Mouse (Mus musculus) spleen, postnatal 36 days (tissue): ENCODE results near the gene Mon2.
A peak's percentile ranks its signal among the peaks of the same experiment; 100 is the strongest.

ENCODE experiments used
- DNase-seq, 2 experiments: peaks; one replicate each; pipeline ENCODE4 v3.0.0; 2022; ENCODE audit warnings: low spot score in 2 of 2, mixed read lengths in 1 of 2

Gene Mon2

GRCm38 (mm10) chr10:123076245-123077023, at the start of gene Mon2:
Gene Mon2, minus strand, starts transcription at chr10:123076505.
- peak; percentile 97 to 98 for DNase-seq

GRCm38 (mm10) chr10:123120666-123121392, 44.5 kb upstream of the Mon2 start:
- DNase-seq, result no peak

DNA sequence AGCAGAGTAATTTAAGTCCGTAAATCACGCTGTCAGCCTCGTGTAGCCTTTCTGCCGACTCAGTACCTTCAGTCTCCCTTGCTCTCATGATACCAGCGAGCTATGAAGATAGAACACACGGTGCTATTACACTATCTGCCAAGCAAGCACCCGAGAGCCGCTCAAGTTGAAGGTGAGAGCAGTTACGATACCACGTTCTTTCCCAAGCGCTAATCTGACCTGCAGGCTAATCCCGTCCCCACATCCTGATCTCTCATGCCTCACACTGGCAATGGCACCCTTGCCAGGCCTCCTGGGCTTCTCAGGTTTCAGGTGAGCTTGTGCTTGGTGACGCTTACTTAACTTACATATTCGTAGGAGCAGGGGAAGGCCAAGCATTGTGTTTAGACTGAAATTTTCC, 40.6 kb upstream of the Mon2 start:
- no peak for DNase-seq

- no peak for DNase-seq
These were observed 37.2 kb upstream of the Mon2 start for GRCm38 (mm10) chr10:123113466-123113865.

- no peak for DNase-seq
These were observed 36.5 kb upstream of the Mon2 start for GRCm38 (mm10) chr10:123112787-123113168.

GRCm38 (mm10) chr10:123112056-123112786, 35.9 kb upstream of the Mon2 start:
- no peak for DNase-seq

GRCm38 (mm10) chr10:123110548-123110947, 34.2 kb upstream of the Mon2 start:
- no peak for DNase-seq

DNA sequence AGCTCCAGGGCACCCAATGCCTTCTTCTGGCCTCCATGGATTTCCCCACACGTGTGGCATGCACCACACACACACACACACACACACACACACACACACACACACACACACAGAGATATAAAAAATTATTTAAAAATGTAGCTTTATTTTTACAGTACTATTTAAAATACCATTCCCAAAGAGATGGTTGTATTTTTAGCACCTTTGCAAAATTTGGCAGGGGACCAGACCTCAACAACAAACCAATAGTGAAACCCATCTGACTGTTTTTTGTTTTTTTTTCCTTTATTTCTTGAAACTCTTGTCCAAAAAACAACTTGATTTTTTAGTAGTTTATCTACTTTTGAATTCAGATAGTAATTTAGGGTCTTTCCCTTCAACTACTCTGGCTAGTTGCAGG, 32.2 kb upstream of the Mon2 start:
- no peak for DNase-seq

- no peak for DNase-seq
These were observed 31.8 kb upstream of the Mon2 start for GRCm38 (mm10) chr10:123108121-123108520.

DNA sequence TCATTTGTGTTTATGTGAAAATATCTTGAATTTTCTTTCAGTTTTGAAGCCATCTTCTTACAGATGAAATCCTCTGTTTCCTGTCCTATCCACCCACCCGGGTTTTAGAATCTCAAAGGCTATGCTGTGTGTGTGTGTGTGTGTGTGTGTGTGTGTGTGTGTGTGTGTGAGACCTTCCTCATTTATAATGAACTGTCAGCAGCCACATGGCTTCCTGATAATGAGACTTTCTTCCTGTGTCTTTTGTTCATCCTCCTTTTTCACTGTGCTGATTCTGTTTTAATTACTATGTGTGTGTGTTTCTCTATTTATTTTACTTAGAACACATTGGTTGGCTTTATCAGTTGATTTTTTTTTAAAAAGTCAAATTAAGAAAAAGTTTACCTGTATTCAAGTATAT, 25.0 kb upstream of the Mon2 start:
- DNase-seq, result no peak

DNA sequence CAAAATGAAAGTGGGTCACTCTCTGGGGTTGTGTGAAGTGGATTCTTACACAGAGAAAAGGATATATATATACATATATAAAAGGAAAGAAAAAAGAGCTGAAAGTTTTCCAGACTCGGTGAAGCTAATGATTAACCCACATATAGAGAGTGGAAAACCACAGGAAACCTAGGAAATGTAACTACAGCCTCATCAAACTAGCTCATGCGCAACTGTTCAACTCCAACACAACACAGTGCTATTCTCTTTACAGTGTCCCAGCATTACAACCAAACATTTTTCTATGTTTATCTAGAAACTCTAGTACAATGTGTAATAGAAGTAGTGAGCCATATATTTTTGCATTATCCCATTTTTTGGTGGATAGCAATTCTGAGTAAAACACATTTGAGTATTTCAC, 24.3 kb upstream of the Mon2 start:
- no peak for DNase-seq

GRCm38 (mm10) chr10:123094504-123094903, 18.2 kb upstream of the Mon2 start:
- DNase-seq, result no peak

GRCm38 (mm10) chr10:123092577-123092976, 16.3 kb upstream of the Mon2 start:
- no peak for DNase-seq

DNA sequence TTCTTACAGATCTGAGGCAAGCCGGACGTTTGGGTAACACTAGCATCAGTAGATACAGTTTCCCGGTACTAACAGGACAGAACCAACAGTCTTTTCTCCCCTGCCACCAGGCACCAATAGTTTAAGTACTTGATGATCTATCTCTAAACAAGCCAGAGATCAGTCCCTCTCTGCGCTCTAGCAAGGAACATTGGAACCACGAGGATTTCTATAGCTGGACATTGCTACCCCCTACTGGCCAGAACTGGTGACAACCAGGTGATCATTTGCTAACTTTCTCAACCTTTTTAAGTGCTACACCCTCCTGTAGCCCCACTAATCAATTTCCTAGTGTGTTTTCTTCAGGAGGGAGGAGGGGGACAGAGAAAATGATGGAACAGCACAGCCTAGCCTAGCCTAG, 15.4 kb upstream of the Mon2 start:
- peak; percentile 14 to 17 for DNase-seq

GRCm38 (mm10) chr10:123089425-123089930, 13.2 kb upstream of the Mon2 start:
- no peak for DNase-seq

DNA sequence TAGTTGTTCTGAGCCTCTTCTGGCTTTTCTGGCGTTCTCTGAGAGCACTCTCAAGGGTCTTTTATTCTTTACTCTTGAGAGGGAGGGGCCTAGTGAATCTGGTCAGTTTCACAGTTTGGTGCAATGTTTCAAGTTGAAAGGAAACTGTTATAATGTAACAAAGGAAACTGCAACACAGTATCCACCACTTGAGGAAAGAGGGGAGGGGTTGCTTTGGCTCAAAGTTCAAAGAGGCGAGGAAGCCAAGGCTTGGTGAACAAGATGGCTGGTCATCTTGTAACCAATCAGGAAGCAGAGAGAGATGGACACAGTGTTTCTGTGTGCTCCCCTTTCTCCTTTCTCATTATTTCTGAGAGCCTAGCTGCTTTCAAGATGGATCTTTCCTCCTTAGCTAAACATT, 10.5 kb upstream of the Mon2 start:
- DNase-seq, result no peak

- DNase-seq, result no peak
These were observed 8.8 kb upstream of the Mon2 start for GRCm38 (mm10) chr10:123084900-123085641.

DNA sequence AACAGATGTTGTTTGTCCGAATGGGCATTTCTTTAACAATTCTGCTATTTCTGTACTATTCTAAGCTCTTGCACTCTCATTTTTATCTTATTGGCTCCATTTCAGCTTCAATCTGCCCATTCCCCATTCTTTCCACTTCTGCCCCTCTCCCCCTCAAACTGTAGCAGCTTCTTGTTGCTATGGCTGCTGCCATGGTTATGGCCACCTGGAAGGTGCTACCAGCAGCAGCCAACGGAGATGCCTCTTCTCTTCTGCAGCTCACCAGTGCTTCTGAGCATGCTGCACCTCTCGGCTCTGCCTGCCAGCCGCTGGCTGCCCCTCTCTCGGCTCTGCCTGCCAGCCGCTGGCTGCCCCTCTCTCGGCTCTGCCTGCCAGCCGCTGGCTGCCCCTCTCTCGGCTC, 8.0 kb upstream of the Mon2 start:
- DNase-seq, result no peak

- DNase-seq, result peak in 1 of 2 experiments; percentile 23
These were observed 508 bp downstream of the Mon2 start for GRCm38 (mm10) chr10:123075751-123076242.

DNA sequence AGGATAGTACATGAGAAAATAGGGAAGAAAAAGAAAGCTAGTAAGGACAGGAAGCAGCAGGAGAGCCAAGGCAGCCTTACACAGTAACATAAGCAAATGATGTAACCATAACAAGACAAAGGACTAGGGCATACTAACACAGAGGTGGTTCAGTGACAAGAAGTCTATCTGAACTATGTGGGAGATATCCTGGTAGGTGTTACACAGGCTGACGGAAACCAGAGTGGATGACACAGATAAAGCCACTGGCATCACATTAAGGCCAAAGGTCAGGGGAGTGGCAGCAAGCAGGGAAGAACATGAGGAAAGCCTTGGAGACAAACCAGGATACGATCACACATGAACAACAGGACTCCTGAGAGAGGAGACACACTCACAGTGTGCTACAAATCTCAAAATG, 4.3 kb downstream of the Mon2 start:
- DNase-seq, result no peak

- DNase-seq, result no peak
These were observed 13.3 kb downstream of the Mon2 start for GRCm38 (mm10) chr10:123063021-123063420.
